Mouse (Mus musculus) limb, embryonic 15.5 days (tissue): ENCODE measurements around the gene Carmil3. TPM values are rescaled to one million over a fixed set of nuclear protein-coding genes. Genes with fewer than 3 reads are reported as not detected.

Experiments used
- ATAC-seq: fragments of 200-750 bp; cut with Nextera tagmentation; 2 replicates; pipeline ENCODE4 v1.8.0; 2017; ENCODE audit warnings: low read depth, moderate TSS enrichment; ENCODE audit not compliant: insufficient number of reproducible peaks, low FRiP score, low TSS enrichment
- H3K27ac ChIP-seq: fragments of 300-500 bp; sonication (generic); 2 replicates; pipeline ENCODE4 v1.5.1; 2015; ENCODE audit warnings: moderate library complexity, mild to moderate bottlenecking, inconsistent platforms
- H3K27me3 ChIP-seq: fragments of 300-500 bp; sonication (generic); 2 replicates; pipeline ENCODE4 v1.6.1; 2015; ENCODE audit warnings: inconsistent platforms
- H3K36me3 ChIP-seq: fragments of 300-500 bp; sonication (generic); 2 replicates; pipeline ENCODE4 v1.6.1; 2015; ENCODE audit warnings: inconsistent platforms
- H3K4me1 ChIP-seq: fragments of 300-500 bp; sonication (generic); 2 replicates; pipeline ENCODE4 v1.6.1; 2015; ENCODE audit warnings: inconsistent platforms
- H3K4me2 ChIP-seq: fragments of 300-500 bp; sonication (generic); 2 replicates; pipeline ENCODE4 v1.6.1; 2015; ENCODE audit warnings: mild to moderate bottlenecking, inconsistent platforms
- H3K4me3 ChIP-seq: fragments of 300-500 bp; sonication (generic); 2 replicates; pipeline ENCODE4 v1.5.1; 2015; ENCODE audit warnings: mild to moderate bottlenecking, inconsistent platforms
- H3K9ac ChIP-seq: fragments of 300-500 bp; sonication (generic); 2 replicates; pipeline ENCODE4 v1.6.1; 2015; ENCODE audit warnings: inconsistent platforms
- H3K9me3 ChIP-seq: fragments of 300-500 bp; sonication (generic); 2 replicates; pipeline ENCODE4 v1.6.1; 2016; ENCODE audit warnings: inconsistent platforms
- WGBS: fragments of 180-500 bp; shearing (Covaris S2); methylation state at CpG from one replicate; pipeline ENCODE4 v1.1.7; 2015; 5-methylcytosine and 5-hydroxymethylcytosine counted together
- polyA plus RNA-seq: library from polyadenylated mRNA; unstranded; fragments of >200 nt; fragmentation: Nextera tagmentation; extraction: Ambion mirVana; gene quantifications from 2 replicates; pipeline ENCODE4 v1.2.1, GENCODE M21; 2015

Gene Carmil3
- polyA plus RNA-seq, 1 experiment from 2014 or later: 2.4 TPM

GRCm38 (mm10) chr14:55524062-55524461, 33.6 kb downstream of the Carmil3 start:
- Histone ChIP-seq H3K9me3 (no peaks in the 10 kb centered on the region), H3K9ac (no peak overlapping the region), H3K27me3 (peaks cover 42% of the 10 kb centered on the region), H3K4me3 (no peak overlapping the region), H3K36me3 (no peaks in the 10 kb centered on the region), H3K27ac (no peak overlapping the region), H3K4me1 (peaks cover 9% of the 10 kb centered on the region), H3K4me2 (no peak overlapping the region)
- WGBS: 51% methylated on average over 4 of the region's 4 CpGs
- ATAC-seq: no peak

- Histone ChIP-seq H3K27ac (no peak within 1 kb of the TSS), H3K4me1 (peaks cover 9% of the 10 kb centered on the region), H3K36me3 (no peaks in the 10 kb centered on the region), H3K9ac (no peak within 1 kb of the TSS), H3K27me3 (peaks cover 35% of the 10 kb centered on the region), H3K9me3 (no peaks in the 10 kb centered on the region), H3K4me3 (no peak within 1 kb of the TSS), H3K4me2 (no peak within 1 kb of the TSS)
- no peak for ATAC-seq
- 18% methylated on average over 8 of the region's 8 CpGs for WGBS
These were observed 34.3 kb downstream of the Carmil3 start, which contains the start of gene Nrl for GRCm38 (mm10) chr14:55524785-55525184. Nrl (minus strand) TSS chr14:55524981.

- Histone ChIP-seq H3K4me2 (no peak overlapping the region), H3K4me3 (no peak overlapping the region), H3K27me3 (peaks cover 17% of the 10 kb centered on the region), H3K27ac (no peak overlapping the region), H3K4me1 (no peaks in the 10 kb centered on the region), H3K9ac (no peak overlapping the region), H3K36me3 (no peaks in the 10 kb centered on the region), H3K9me3 (no peaks in the 10 kb centered on the region)
- no peak for ATAC-seq
- WGBS: 81% methylated on average over 2 of the region's 2 CpGs
These were observed 36.2 kb downstream of the Carmil3 start for GRCm38 (mm10) chr14:55526674-55527073.

GRCm38 (mm10) chr14:55527940-55528339, 37.5 kb downstream of the Carmil3 start:
- Histone ChIP-seq H3K4me2 (no peak overlapping the region), H3K4me1 (no peaks in the 10 kb centered on the region), H3K27me3 (peaks cover 6% of the 10 kb centered on the region; the same call in 1 of the 2 replicates), H3K9ac (no peak overlapping the region), H3K4me3 (no peak overlapping the region), H3K36me3 (no peaks in the 10 kb centered on the region), H3K27ac (no peak overlapping the region), H3K9me3 (no peaks in the 10 kb centered on the region)
- ATAC-seq: no peak
- WGBS: 20% methylated on average over 3 of the region's 3 CpGs

GRCm38 (mm10) chr14:55536116-55536745, 45.8 kb downstream of the Carmil3 start:
- 46% methylated on average over 6 of the region's 6 CpGs for whole genome bisulfite sequencing
- Histone ChIP-seq H3K4me3 (no peak overlapping the region), H3K9me3 (no peaks in the 10 kb centered on the region), H3K27me3 (no peaks in the 10 kb centered on the region), H3K27ac (no peak overlapping the region), H3K4me2 (no peak overlapping the region), H3K9ac (no peak overlapping the region), H3K4me1 (peaks cover 10% of the 10 kb centered on the region), H3K36me3 (no peaks in the 10 kb centered on the region)
- no peak for ATAC-seq

GRCm38 (mm10) chr14:55540067-55540786, 49.8 kb downstream of the Carmil3 start, which contains the start of gene Pck2:
Pck2 (plus strand) TSS chr14:55540266.
- Histone ChIP-seq H3K27me3 (no peaks in the 10 kb centered on the region), H3K4me3 (peak within 1 kb of the TSS; percentile 69), H3K9me3 (no peaks in the 10 kb centered on the region), H3K4me1 (peaks cover 18% of the 10 kb centered on the region), H3K4me2 (peak within 1 kb of the TSS; percentile 86), H3K27ac (peak within 1 kb of the TSS; percentile 87), H3K9ac (peak within 1 kb of the TSS; percentile 57), H3K36me3 (peaks cover 32% of the 10 kb centered on the region)
- under 1% methylated on average over 31 of the region's 32 CpGs for WGBS
- ATAC-seq: peak; percentile 89

GRCm38 (mm10) chr14:55540787-55541321, 50.4 kb downstream of the Carmil3 start:
- H3K9ac ChIP-seq: peak overlapping the region; percentile 57
- H3K4me3 ChIP-seq: peak overlapping the region; percentile 69
- no peak for ATAC-seq
- H3K4me1 ChIP-seq: peaks cover 18% of the 10 kb centered on the region
- H3K4me2 ChIP-seq: peak overlapping the region; percentile 86
- WGBS: 5% methylated on average over 10 of the region's 10 CpGs
- peaks cover 37% of the 10 kb centered on the region for H3K36me3 ChIP-seq
- H3K27ac ChIP-seq: peak overlapping the region; percentile 87
- H3K27me3 ChIP-seq: no peaks in the 10 kb centered on the region
- H3K9me3 ChIP-seq: no peaks in the 10 kb centered on the region

- 94% methylated on average over 12 of the region's 12 CpGs for WGBS
- H3K36me3 ChIP-seq: peaks cover 48% of the 10 kb centered on the region
- H3K9ac ChIP-seq: no peak overlapping the region
- H3K4me1 ChIP-seq: peaks cover 18% of the 10 kb centered on the region
- no peak for ATAC-seq
- no peaks in the 10 kb centered on the region for H3K9me3 ChIP-seq
- H3K4me2 ChIP-seq: no peak overlapping the region
- H3K27me3 ChIP-seq: no peaks in the 10 kb centered on the region
- H3K27ac ChIP-seq: no peak overlapping the region
- no peak overlapping the region for H3K4me3 ChIP-seq
These were observed 51.8 kb downstream of the Carmil3 start for GRCm38 (mm10) chr14:55542268-55542667.

- Histone ChIP-seq H3K36me3 (peaks cover 68% of the 10 kb centered on the region), H3K4me2 (no peak overlapping the region), H3K27ac (no peak overlapping the region), H3K4me1 (peaks cover 18% of the 10 kb centered on the region), H3K9ac (no peak overlapping the region), H3K4me3 (no peak overlapping the region), H3K9me3 (no peaks in the 10 kb centered on the region), H3K27me3 (no peaks in the 10 kb centered on the region)
- ATAC-seq: no peak
- WGBS: 78% methylated on average over 9 of the region's 9 CpGs
These were observed 53.9 kb downstream of the Carmil3 start for GRCm38 (mm10) chr14:55544334-55544733.

GRCm38 (mm10) chr14:55550191-55550590, 59.7 kb downstream of the Carmil3 start:
- Histone ChIP-seq H3K27ac (no peak overlapping the region), H3K4me2 (no peak overlapping the region), H3K27me3 (no peaks in the 10 kb centered on the region), H3K4me1 (no peaks in the 10 kb centered on the region), H3K9me3 (no peaks in the 10 kb centered on the region), H3K4me3 (no peak overlapping the region), H3K36me3 (peaks cover 45% of the 10 kb centered on the region), H3K9ac (no peak overlapping the region)
- 83% methylated on average over 6 of the region's 6 CpGs for WGBS
- ATAC-seq: no peak

- Histone ChIP-seq H3K4me2 (no peak overlapping the region), H3K9me3 (no peaks in the 10 kb centered on the region), H3K4me1 (no peaks in the 10 kb centered on the region), H3K4me3 (no peak overlapping the region), H3K9ac (no peak overlapping the region), H3K27me3 (no peaks in the 10 kb centered on the region), H3K36me3 (peaks cover 35% of the 10 kb centered on the region), H3K27ac (no peak overlapping the region)
- ATAC-seq: no peak
- 71% methylated on average over 5 of the region's 5 CpGs for WGBS
These were observed 60.9 kb downstream of the Carmil3 start for GRCm38 (mm10) chr14:55551347-55551746.

GRCm38 (mm10) chr14:55551794-55552193, 61.3 kb downstream of the Carmil3 start:
- ATAC-seq: no peak
- Histone ChIP-seq H3K4me1 (no peaks in the 10 kb centered on the region), H3K4me3 (no peak overlapping the region), H3K27me3 (no peaks in the 10 kb centered on the region), H3K9me3 (no peaks in the 10 kb centered on the region), H3K9ac (no peak overlapping the region), H3K27ac (no peak overlapping the region), H3K4me2 (no peak overlapping the region), H3K36me3 (peaks cover 32% of the 10 kb centered on the region)
- 92% methylated on average over 8 of the region's 8 CpGs for WGBS
